8 mouse cellular contexts compared by ENCODE assay signal in genomic region chr13:76018844-76019400, GRCm38 (mm10). TPM values are rescaled to one million over a fixed set of nuclear protein-coding genes. Genes with fewer than 3 reads are reported as not detected.
DNase-seq lines count a peak whose midpoint lies in the region; ATAC-seq lines count a peak whose summit lies in the region.

No protein-coding gene starts in this region.

- peaks cover 6% of the 10 kb centered on the region; the same call in 1 of the 2 replicates for H3K4me1 ChIP-seq in lung, embryonic 15.5 days
- peaks cover 7% of the 10 kb centered on the region; the same call in 1 of the 2 replicates for H3K4me1 ChIP-seq in embryonic facial prominence, embryonic 13.5 days
- peaks cover 12% of the 10 kb centered on the region for H3K4me1 ChIP-seq in hindbrain, embryonic 14.5 days (replicated peaks; ENCODE audit: control insufficient read depth, insufficient read depth, low read length)
- peaks cover 4% of the 10 kb centered on the region; the same call in 1 of the 2 replicates for H3K4me1 ChIP-seq in midbrain, embryonic 11.5 days (ENCODE audit: control insufficient read depth, insufficient read depth, low read length)

- no peaks in the 10 kb centered on the region for H3K9me3 ChIP-seq in lung, embryonic 15.5 days
- H3K9me3 ChIP-seq in embryonic facial prominence, embryonic 13.5 days, result no peaks in the 10 kb centered on the region
- H3K9me3 ChIP-seq in hindbrain, embryonic 14.5 days (ENCODE audit: control insufficient read depth, low read length), result no peaks in the 10 kb centered on the region
- H3K9me3 ChIP-seq in midbrain, embryonic 11.5 days (ENCODE audit: control insufficient read depth, low read length), result no peaks in the 10 kb centered on the region

- no peak overlapping the region for H3K27ac ChIP-seq in lung, embryonic 15.5 days
- H3K27ac ChIP-seq in embryonic facial prominence, embryonic 13.5 days, result no peak overlapping the region
- peak overlapping the region; percentile 34; the same call in 1 of the 2 replicates for H3K27ac ChIP-seq in hindbrain, embryonic 14.5 days
- H3K27ac ChIP-seq in midbrain, embryonic 11.5 days (ENCODE audit: low read depth, low read length), result no peak overlapping the region

- no peak for DNase-seq in lung, postnatal 14 days
- peak; percentile 27 for DNase-seq in hindbrain, embryonic 14.5 days (ENCODE audit: low spot score)
- DNase-seq in midbrain, embryonic 11.5 days (ENCODE audit: low spot score, missing footprints), result no peak
- no peak for DNase-seq in gastrocnemius, adult 8-10 months (ENCODE audit: low spot score in 2 of 2)
- DNase-seq in frontal cortex, adult 2 months (ENCODE audit: extremely low spot score in 1 of 2, low spot score in 1 of 2), result no peak
- no peak for DNase-seq in cerebellum, adult 11-12 months

- WGBS in lung, embryonic 15.5 days, result 41% methylated on average over 5 of the region's 5 CpGs
- WGBS in embryonic facial prominence, embryonic 13.5 days, result 48% methylated on average over 5 of the region's 5 CpGs
- 44% methylated on average over 5 of the region's 5 CpGs for WGBS in hindbrain, embryonic 14.5 days
- 48% methylated on average over 5 of the region's 5 CpGs for WGBS in midbrain, embryonic 11.5 days

- no peaks in the 10 kb centered on the region for H3K36me3 ChIP-seq in lung, embryonic 15.5 days
- no peaks in the 10 kb centered on the region for H3K36me3 ChIP-seq in embryonic facial prominence, embryonic 13.5 days
- no peaks in the 10 kb centered on the region for H3K36me3 ChIP-seq in hindbrain, embryonic 14.5 days (replicated peaks; ENCODE audit: control insufficient read depth, insufficient read depth)
- H3K36me3 ChIP-seq in midbrain, embryonic 11.5 days (ENCODE audit: control insufficient read depth, insufficient read depth, low read length), result no peaks in the 10 kb centered on the region

- peak; percentile 40; the same call in 1 of the 2 replicates for ATAC-seq in lung, embryonic 15.5 days (ENCODE audit: borderline replicate concordance, extremely low read depth, low FRiP score, low TSS enrichment)
- ATAC-seq in embryonic facial prominence, embryonic 13.5 days (ENCODE audit: insufficient number of reproducible peaks, insufficient read depth, low FRiP score, low TSS enrichment, low read depth), result 0 out of 2 replicates have a peak, but pooled peaks have one; percentile 40
- ATAC-seq in hindbrain, embryonic 14.5 days (ENCODE audit: low FRiP score), result peak; percentile 62
- peak; percentile 69 for ATAC-seq in midbrain, embryonic 11.5 days (ENCODE audit: low FRiP score)

- H3K9ac ChIP-seq in lung, embryonic 15.5 days, result no peak overlapping the region
- 0 out of 2 replicates have a peak overlapping the region, but pooled peaks have one; percentile 28 for H3K9ac ChIP-seq in embryonic facial prominence, embryonic 13.5 days
- peak overlapping the region; percentile 53 for H3K9ac ChIP-seq in hindbrain, embryonic 14.5 days
- H3K9ac ChIP-seq in midbrain, embryonic 11.5 days (ENCODE audit: low read length), result peak overlapping the region; percentile 49; the same call in 1 of the 2 replicates

- H3K4me2 ChIP-seq in lung, embryonic 15.5 days, result peak overlapping the region; percentile 63
- H3K4me2 ChIP-seq in embryonic facial prominence, embryonic 13.5 days, result peak overlapping the region; percentile 72
- peak overlapping the region; percentile 73 for H3K4me2 ChIP-seq in hindbrain, embryonic 14.5 days (replicated peaks)
- H3K4me2 ChIP-seq in midbrain, embryonic 11.5 days, result peak overlapping the region; percentile 44

- H3K27me3 ChIP-seq in lung, embryonic 15.5 days, result no peaks in the 10 kb centered on the region
- no peaks in the 10 kb centered on the region for H3K27me3 ChIP-seq in embryonic facial prominence, embryonic 13.5 days
- H3K27me3 ChIP-seq in hindbrain, embryonic 14.5 days (ENCODE audit: control insufficient read depth, insufficient read depth, low read length), result no peaks in the 10 kb centered on the region
- no peaks in the 10 kb centered on the region for H3K27me3 ChIP-seq in midbrain, embryonic 11.5 days (ENCODE audit: control insufficient read depth, insufficient read depth, low read length)

- H3K4me3 ChIP-seq in lung, embryonic 15.5 days, result peak overlapping the region; percentile 52
- H3K4me3 ChIP-seq in embryonic facial prominence, embryonic 13.5 days, result peak overlapping the region; percentile 73
- peak overlapping the region; percentile 75 for H3K4me3 ChIP-seq in hindbrain, embryonic 14.5 days (replicated peaks; ENCODE audit: low read length)
- peak overlapping the region; percentile 50 for H3K4me3 ChIP-seq in midbrain, embryonic 11.5 days (ENCODE audit: low read depth, low read length)

RNA-seq across cellular contexts. Expression of gene Rfesd, which starts 0.4 kb away (rescaled TPM):
- polyA plus RNA-seq in lung, embryonic 15.5 days (2015; fragmentation: Nextera tagmentation; extraction: Ambion mirVana), result 17.4 and 17.5 TPM in 2 replicates
- polyA plus RNA-seq in embryonic facial prominence, embryonic 13.5 days (2015; fragmentation: Nextera tagmentation; extraction: Ambion mirVana), result 19.9 and 21.6 TPM in 2 replicates
- polyA plus RNA-seq in hindbrain, embryonic 14.5 days (2014; fragmentation: Nextera tagmentation; extraction: Ambion mirVana), result 18.7 and 21.2 TPM in 2 replicates
- 21.9 and 24.7 TPM in 2 replicates for polyA plus RNA-seq in midbrain, embryonic 11.5 days (2014; fragmentation: Nextera tagmentation; extraction: Ambion mirVana)
- total RNA-seq in gastrocnemius, adult 8-10 months (2022), result 10 to 100 TPM; 17.6 to 29.0 (median 22.7) TPM
- 13.6 and 16.6 TPM in 2 replicates for polyA plus RNA-seq in frontal cortex, adult 2 months (2012; rRNA removed)

RNA-seq across cellular contexts. Expression of gene Gpr150, which starts 37.9 kb away (rescaled TPM):
- polyA plus RNA-seq in lung, embryonic 15.5 days (2015; fragmentation: Nextera tagmentation; extraction: Ambion mirVana), result 0.16 TPM in 1 of 2 replicates, not detected in the other
- polyA plus RNA-seq in embryonic facial prominence, embryonic 13.5 days (2015; fragmentation: Nextera tagmentation; extraction: Ambion mirVana), result 0.12 TPM in 1 of 2 replicates, not detected in the other
- 2.9 and 3.0 TPM in 2 replicates for polyA plus RNA-seq in hindbrain, embryonic 14.5 days (2014; fragmentation: Nextera tagmentation; extraction: Ambion mirVana)
- polyA plus RNA-seq in midbrain, embryonic 11.5 days (2014; fragmentation: Nextera tagmentation; extraction: Ambion mirVana), result 0.26 and 0.33 TPM in 2 replicates
- not detected for total RNA-seq in gastrocnemius, adult 8-10 months (2022)
- polyA plus RNA-seq in frontal cortex, adult 2 months (2012; rRNA removed), result 3.6 TPM in 2 replicates

RNA-seq across cellular contexts. Expression of gene Spata9, which starts 52.0 kb away (rescaled TPM):
- polyA plus RNA-seq in lung, embryonic 15.5 days (2015; fragmentation: Nextera tagmentation; extraction: Ambion mirVana), result 0.65 and 0.84 TPM in 2 replicates
- 0.94 and 1.1 TPM in 2 replicates for polyA plus RNA-seq in embryonic facial prominence, embryonic 13.5 days (2015; fragmentation: Nextera tagmentation; extraction: Ambion mirVana)
- 2.3 and 3.4 TPM in 2 replicates for polyA plus RNA-seq in hindbrain, embryonic 14.5 days (2014; fragmentation: Nextera tagmentation; extraction: Ambion mirVana)
- 0.72 and 1.0 TPM in 2 replicates for polyA plus RNA-seq in midbrain, embryonic 11.5 days (2014; fragmentation: Nextera tagmentation; extraction: Ambion mirVana)
- total RNA-seq in gastrocnemius, adult 8-10 months (2022), result not detected
- polyA plus RNA-seq in frontal cortex, adult 2 months (2012; rRNA removed), result 0.22 and 0.42 TPM in 2 replicates
